Mouse (Mus musculus) lung, embryonic 14.5 days (tissue): ENCODE data around the gene Irf2. TPM values are rescaled to one million over a fixed set of nuclear protein-coding genes. Genes with fewer than 3 reads are reported as not detected.
A peak's percentile ranks its signal among the peaks of the same experiment; 100 is the strongest.

Experiments
- ATAC-seq: fragments of 200-750 bp; cut with Nextera tagmentation; 2 replicates; pipeline ENCODE4 v1.8.0; 2017; ENCODE audit warnings: mild to moderate bottlenecking, moderate TSS enrichment, moderate library complexity; ENCODE audit not compliant: insufficient read depth
- DNase-seq: peaks from one replicate; pipeline ENCODE4 v3.0.0-alpha.2; 2015
- H3K27ac ChIP-seq: fragments of 300-500 bp; sonication (generic); 2 replicates; pipeline ENCODE4 v1.5.1; 2014; ENCODE audit warnings: low read depth, mild to moderate bottlenecking, moderate library complexity
- H3K27me3 ChIP-seq: fragments of 300-500 bp; sonication (generic); 2 replicates; pipeline ENCODE4 v1.6.1; 2014; ENCODE audit warnings: low read length, control low read depth; ENCODE audit not compliant: insufficient read depth
- H3K36me3 ChIP-seq: fragments of 300-500 bp; sonication (generic); 2 replicates; pipeline ENCODE4 v1.6.1; 2014; ENCODE audit warnings: control low read depth; ENCODE audit not compliant: insufficient read depth
- H3K4me1 ChIP-seq: fragments of 300-500 bp; sonication (generic); 2 replicates; pipeline ENCODE4 v1.6.1; 2014; ENCODE audit warnings: antibody characterized with exemption, control low read depth; ENCODE audit not compliant: insufficient read depth
- H3K4me2 ChIP-seq: fragments of 300-500 bp; sonication (generic); 2 replicates; pipeline ENCODE4 v1.6.1; 2014; ENCODE audit warnings: mild to moderate bottlenecking
- H3K4me3 ChIP-seq: fragments of 300-500 bp; sonication (generic); 2 replicates; pipeline ENCODE4 v1.5.1; 2014; ENCODE audit warnings: low read depth, low read length
- H3K9ac ChIP-seq: fragments of 300-500 bp; sonication (generic); 2 replicates; pipeline ENCODE4 v1.6.1; 2014
- H3K9me3 ChIP-seq: fragments of 300-500 bp; sonication (generic); 2 replicates; pipeline ENCODE4 v1.6.1; 2016; ENCODE audit warnings: low read depth, low read length, control low read depth
- CTCF ChIP-seq: IDR thresholded peaks from 2 replicates; pipeline ENCODE4 v1.5.1; 2016; ENCODE audit warnings: antibody characterized with exemption, low read depth
- WGBS: fragments of 180-500 bp; shearing (Covaris S2); extraction: QIAGEN DNeasy Blood & Tissue Kit; methylation state at CpG from one replicate; pipeline ENCODE4 v1.1.7; 2014; 5-methylcytosine and 5-hydroxymethylcytosine counted together
- polyA plus RNA-seq: library from polyadenylated mRNA; unstranded; fragments of >200 nt; fragmentation: Nextera tagmentation; extraction: Ambion mirVana; gene quantifications from 2 replicates; pipeline ENCODE4 v1.2.1, GENCODE M21; 2014

The Irf2 gene
- polyA plus RNA-seq, 1 experiment from 2014 or later, result 16.8 TPM

GRCm38 (mm10) chr8:46846893-46847292, 107.4 kb downstream of the Irf2 start:
- Histone ChIP-seq H3K27me3 (no peaks in the 10 kb centered on the region), H3K9me3 (no peaks in the 10 kb centered on the region), H3K4me2 (no peak overlapping the region), H3K9ac (no peak overlapping the region), H3K4me3 (no peak overlapping the region), H3K27ac (no peak overlapping the region), H3K4me1 (peaks cover 17% of the 10 kb centered on the region; the same call in 1 of the 2 replicates), H3K36me3 (peaks cover 11% of the 10 kb centered on the region)
- TF ChIP-seq CTCF, result no peak
- ATAC-seq (no peak), DNase-seq (no peak)
- WGBS, result 92% methylated on average over 5 of the region's 5 CpGs

GRCm38 (mm10) chr8:46848011-46848641, 108.6 kb downstream of the Irf2 start:
- H3K27ac ChIP-seq, result no peak overlapping the region

GRCm38 (mm10) chr8:46848931-46849330, 109.4 kb downstream of the Irf2 start:
- H3K27ac ChIP-seq, result no peak overlapping the region
- no peak for ATAC-seq

More at GRCm38 (mm10) chr8:46848011-46848641, 108.6 kb downstream of the Irf2 start:
- no peak overlapping the region for H3K4me2 ChIP-seq
- no peaks in the 10 kb centered on the region for H3K9me3 ChIP-seq
- TF ChIP-seq CTCF, result no peak
- peaks cover 11% of the 10 kb centered on the region for H3K36me3 ChIP-seq
- 0 out of 2 replicates have a peak, but pooled peaks cover 7% of the 10 kb centered on the region for H3K4me1 ChIP-seq
- H3K4me3 ChIP-seq, result no peak overlapping the region
- WGBS, result 74% methylated on average over 6 of the region's 6 CpGs
- DNase-seq (no peak), ATAC-seq (no peak)
- no peaks in the 10 kb centered on the region for H3K27me3 ChIP-seq
- H3K9ac ChIP-seq, result no peak overlapping the region

DNA sequence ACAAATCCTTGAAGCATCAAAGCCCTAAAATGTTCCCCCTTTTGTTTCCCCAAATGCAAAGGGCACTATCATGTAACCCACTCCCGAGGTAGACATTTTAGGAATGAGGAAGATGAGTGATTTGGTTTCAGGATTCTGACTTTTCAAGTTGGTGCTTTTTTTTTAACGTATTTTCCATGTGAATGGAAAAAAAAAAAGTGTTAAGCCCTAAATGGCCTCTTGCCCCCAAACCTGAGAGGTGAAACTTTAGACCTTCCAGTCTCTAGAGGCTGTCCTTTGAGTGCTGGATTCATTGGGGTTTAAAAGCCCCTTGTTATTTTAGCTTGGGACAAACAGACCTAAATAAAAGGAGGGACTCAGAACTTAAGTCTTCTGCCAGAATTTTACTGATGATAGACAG, 109.9 kb downstream of the Irf2 start:
- Histone ChIP-seq H3K4me3 (no peak overlapping the region), H3K27me3 (no peaks in the 10 kb centered on the region), H3K9me3 (no peaks in the 10 kb centered on the region), H3K27ac (no peak overlapping the region), H3K4me1 (0 out of 2 replicates have a peak, but pooled peaks cover 2% of the 10 kb centered on the region), H3K9ac (no peak overlapping the region), H3K4me2 (no peak overlapping the region), H3K36me3 (peaks cover 11% of the 10 kb centered on the region)
- TF ChIP-seq CTCF, result no peak
- WGBS, result 29% methylated on average over 2 of the region's 2 CpGs
- no peak for DNase-seq
- ATAC-seq, result no peak

More at GRCm38 (mm10) chr8:46848931-46849330, 109.4 kb downstream of the Irf2 start:
- no peak overlapping the region for H3K4me2 ChIP-seq
- WGBS, result 45% methylated on average over 6 of the region's 6 CpGs
- no peak for TF ChIP-seq CTCF
- H3K4me1 ChIP-seq, result 0 out of 2 replicates have a peak, but pooled peaks cover 2% of the 10 kb centered on the region
- peak; percentile 46 for DNase-seq
- no peak overlapping the region for H3K4me3 ChIP-seq
- no peaks in the 10 kb centered on the region for H3K9me3 ChIP-seq
- H3K27me3 ChIP-seq, result no peaks in the 10 kb centered on the region
- no peak overlapping the region for H3K9ac ChIP-seq
- peaks cover 11% of the 10 kb centered on the region for H3K36me3 ChIP-seq

DNA sequence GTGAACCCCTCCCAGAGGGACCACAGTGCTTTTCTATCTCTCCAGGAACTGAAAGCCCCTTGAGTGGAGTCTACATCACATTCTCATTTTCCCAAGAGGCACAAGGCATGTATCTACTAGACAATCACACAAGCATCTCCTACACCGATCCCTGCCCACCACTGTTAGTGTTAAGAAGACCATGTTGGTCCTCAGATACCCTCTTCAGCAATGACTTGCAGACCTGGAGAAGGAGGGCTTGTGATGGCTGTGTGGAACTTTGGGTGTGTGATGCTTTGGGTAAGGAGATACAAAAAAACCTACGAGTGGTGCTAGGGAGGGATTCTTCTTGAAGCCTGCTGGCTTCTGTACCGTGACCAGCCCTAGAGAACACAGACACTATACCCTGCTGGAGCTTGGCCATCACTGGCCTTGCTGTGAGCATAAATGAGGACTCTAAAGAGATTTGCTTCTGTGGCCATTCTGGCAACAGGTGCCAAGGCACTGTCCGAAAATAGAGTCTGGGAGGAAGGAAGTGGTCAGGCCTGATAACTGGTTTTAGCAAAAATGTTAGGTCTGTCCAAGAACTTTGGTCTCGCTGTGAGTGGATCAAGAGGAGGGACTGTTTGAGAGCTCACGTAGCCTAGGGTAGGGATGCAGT, 110.8 kb downstream of the Irf2 start:
- no peak for TF ChIP-seq CTCF
- 78% methylated on average over 6 of the region's 6 CpGs for WGBS
- Histone ChIP-seq H3K4me3 (no peak overlapping the region), H3K9me3 (no peaks in the 10 kb centered on the region), H3K27me3 (no peaks in the 10 kb centered on the region), H3K4me2 (no peak overlapping the region), H3K9ac (no peak overlapping the region), H3K4me1 (0 out of 2 replicates have a peak, but pooled peaks cover 2% of the 10 kb centered on the region), H3K36me3 (peaks cover 11% of the 10 kb centered on the region), H3K27ac (no peak overlapping the region)
- DNase-seq (no peak), ATAC-seq (no peak)

DNA sequence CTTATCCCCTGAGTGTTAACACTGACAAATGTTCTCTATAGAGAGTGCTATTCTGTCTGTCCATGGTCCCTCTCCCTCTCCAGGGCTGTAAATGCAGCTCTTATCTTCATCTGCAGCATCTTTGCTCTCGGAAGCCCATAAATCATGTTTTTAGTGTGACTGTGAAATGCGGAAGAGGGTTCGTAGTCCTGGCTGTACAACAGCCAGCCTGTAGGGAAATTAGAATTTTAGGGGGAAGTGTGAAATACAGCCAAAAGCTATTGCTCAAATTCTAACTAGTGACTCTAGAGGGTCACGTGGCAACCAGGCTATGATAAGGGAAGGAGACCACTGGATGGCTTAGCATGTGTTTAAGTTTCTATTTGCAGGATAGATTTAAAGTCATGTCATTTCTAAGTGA, 112.0 kb downstream of the Irf2 start:
- Histone ChIP-seq H3K9ac (no peak overlapping the region), H3K27ac (no peak overlapping the region), H3K9me3 (no peaks in the 10 kb centered on the region), H3K36me3 (no peaks in the 10 kb centered on the region), H3K27me3 (no peaks in the 10 kb centered on the region), H3K4me2 (no peak overlapping the region), H3K4me3 (no peak overlapping the region), H3K4me1 (0 out of 2 replicates have a peak, but pooled peaks cover 2% of the 10 kb centered on the region)
- WGBS, result 45% methylated on average over 4 of the region's 4 CpGs
- TF ChIP-seq CTCF, result no peak
- peak; percentile 35 for DNase-seq
- ATAC-seq, result no peak

DNA sequence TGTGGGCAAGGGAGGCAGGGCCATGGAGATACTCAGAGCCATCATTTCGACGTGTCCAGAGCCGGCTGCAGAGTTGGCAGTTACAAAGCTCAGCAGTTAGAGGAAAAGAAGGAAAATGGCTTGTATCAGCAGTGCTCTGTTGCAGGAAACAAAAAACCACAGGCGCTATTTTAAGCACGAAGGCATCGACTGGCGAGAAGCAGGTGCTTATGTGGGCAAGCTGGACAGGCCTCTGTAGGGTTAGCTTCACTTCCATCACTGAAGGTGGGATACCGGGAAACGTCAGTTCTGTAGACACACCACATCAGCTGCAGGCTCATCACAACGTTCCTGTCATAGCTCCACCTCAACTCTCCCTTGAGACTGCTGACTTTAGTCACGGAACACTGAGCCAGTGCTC, 112.8 kb downstream of the Irf2 start:
- WGBS, result 73% methylated on average over 11 of the region's 11 CpGs
- no peak overlapping the region for H3K4me3 ChIP-seq
- H3K36me3 ChIP-seq, result no peaks in the 10 kb centered on the region
- DNase-seq (no peak), ATAC-seq (no peak)
- no peak for TF ChIP-seq CTCF
- no peaks in the 10 kb centered on the region for H3K27me3 ChIP-seq
- no peak overlapping the region for H3K27ac ChIP-seq
- no peak overlapping the region for H3K4me2 ChIP-seq
- H3K4me1 ChIP-seq, result 0 out of 2 replicates have a peak, but pooled peaks cover 2% of the 10 kb centered on the region
- H3K9ac ChIP-seq, result no peak overlapping the region
- H3K9me3 ChIP-seq, result no peaks in the 10 kb centered on the region
